Mouse (Mus musculus): ENCODE measurements around the gene Ing1. TPM values are rescaled to one million over a fixed set of nuclear protein-coding genes. Genes with fewer than 3 reads are reported as not detected.
"Not testable (repeated sequence)": the region's sequence is repeated elsewhere in the genome, so short reads cannot be mapped to it uniquely, and the experiment has no call there.

Gene Ing1
- polyA plus RNA-seq, 1 experiment from 2014 or later, result 39.9 TPM

DNA sequence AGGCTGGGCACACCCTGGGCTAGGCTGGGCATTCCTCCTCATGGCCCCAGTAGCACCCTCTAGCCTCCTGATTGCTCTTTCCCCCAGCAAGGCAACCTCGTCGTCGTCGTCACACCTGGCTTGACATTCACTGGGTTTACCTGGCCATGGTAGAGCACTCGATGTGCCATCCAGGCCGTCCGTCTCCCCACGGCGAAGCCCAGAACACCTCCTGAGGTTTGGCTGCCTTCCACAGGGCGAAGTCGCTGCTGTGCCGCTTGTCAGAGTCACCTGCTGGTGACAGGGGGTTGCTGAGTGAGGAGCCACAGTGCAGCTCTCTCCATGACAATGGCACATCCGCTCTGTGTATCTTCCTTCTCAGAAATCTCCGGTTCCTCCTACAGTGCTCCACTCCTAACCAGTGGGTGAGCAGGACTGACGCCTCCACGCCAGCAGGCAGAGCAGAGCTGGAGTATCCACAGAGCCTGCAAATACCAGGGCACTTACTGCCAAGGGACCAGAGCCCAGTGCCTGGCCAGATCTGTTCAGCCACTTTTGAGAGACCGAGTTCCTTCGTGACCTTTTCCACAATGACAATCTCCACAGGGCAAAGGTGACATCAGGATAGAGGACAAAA is 25.1 kb upstream of the Ing1 start:
- H3K36me3 ChIP-seq, result peaks cover 57% of the 10 kb centered on the region

DNA sequence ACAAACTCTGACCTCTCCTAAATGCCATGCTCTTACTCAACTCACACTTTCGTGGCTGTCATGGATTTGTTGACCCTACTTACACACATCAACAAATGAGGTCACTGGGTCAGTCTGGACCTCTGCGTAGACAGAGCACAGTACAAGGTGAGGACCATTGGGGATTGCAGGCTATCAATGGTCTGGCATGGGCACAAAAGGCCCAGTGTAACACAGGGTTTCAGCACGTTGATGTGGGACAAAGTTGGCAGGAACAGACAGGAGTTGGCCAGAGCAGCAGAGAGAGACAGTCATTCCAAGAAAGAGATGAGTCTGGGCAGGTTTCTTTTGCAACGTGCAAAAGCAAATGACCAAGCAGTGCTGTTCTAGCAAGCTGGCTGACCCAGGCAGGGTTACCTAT is 24.5 kb upstream of the Ing1 start:
- peaks cover 56% of the 10 kb centered on the region for H3K36me3 ChIP-seq
- WGBS, result 73% methylated on average over 4 of the region's 4 CpGs
- no peak overlapping the region for H3K9ac ChIP-seq
- no peak overlapping the region for H3K4me2 ChIP-seq
- no peak overlapping the region for H3K4me3 ChIP-seq
- no peaks in the 10 kb centered on the region for H3K9me3 ChIP-seq
- ATAC-seq (ENCODE audit: insufficient number of reproducible peaks, low FRiP score, low TSS enrichment, low read depth), result no peak
- H3K4me1 ChIP-seq, result no peaks in the 10 kb centered on the region
- no peak overlapping the region for H3K27ac ChIP-seq
- H3K27me3 ChIP-seq, result no peaks in the 10 kb centered on the region

More for the DNA sequence above, 25.1 kb upstream of the Ing1 start:
- Histone ChIP-seq H3K27me3 (no peaks in the 10 kb centered on the region), H3K9ac (no peak overlapping the region), H3K4me2 (no peak overlapping the region), H3K4me1 (no peaks in the 10 kb centered on the region), H3K9me3 (no peaks in the 10 kb centered on the region), H3K27ac (no peak overlapping the region), H3K4me3 (no peak overlapping the region)
- 88% methylated on average over 18 of the region's 18 CpGs for WGBS
- no peak for ATAC-seq (ENCODE audit: insufficient number of reproducible peaks, low FRiP score, low TSS enrichment, low read depth)

DNA sequence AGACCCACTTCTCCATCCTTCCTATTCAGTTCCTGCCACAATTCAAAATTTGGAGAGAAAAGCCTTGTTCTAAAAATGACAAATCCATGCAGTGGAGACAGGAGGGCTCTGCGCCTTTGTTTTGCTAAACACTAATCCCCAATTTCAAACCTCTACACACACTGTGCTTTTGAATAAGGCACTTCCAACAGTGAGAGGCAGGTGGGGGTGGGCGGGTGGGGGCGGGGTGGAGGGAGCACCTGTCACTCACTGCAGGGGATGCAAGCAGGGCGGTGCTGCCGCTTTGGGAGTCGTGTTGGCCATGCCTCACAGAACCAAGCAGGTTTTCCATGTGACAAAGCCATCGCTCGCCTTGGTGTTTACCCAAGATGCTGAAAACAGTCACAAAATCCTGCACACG is 20.9 kb upstream of the Ing1 start:
- no peak overlapping the region for H3K4me2 ChIP-seq
- H3K9me3 ChIP-seq, result no peaks in the 10 kb centered on the region
- no peaks in the 10 kb centered on the region for H3K4me1 ChIP-seq
- H3K9ac ChIP-seq, result no peak overlapping the region
- H3K27me3 ChIP-seq, result no peaks in the 10 kb centered on the region
- peaks cover 63% of the 10 kb centered on the region for H3K36me3 ChIP-seq
- no peak overlapping the region for H3K4me3 ChIP-seq
- ATAC-seq (ENCODE audit: insufficient number of reproducible peaks, low FRiP score, low TSS enrichment, low read depth), result no peak
- H3K27ac ChIP-seq, result no peak overlapping the region
- 62% methylated on average over 9 of the region's 9 CpGs for WGBS

DNA sequence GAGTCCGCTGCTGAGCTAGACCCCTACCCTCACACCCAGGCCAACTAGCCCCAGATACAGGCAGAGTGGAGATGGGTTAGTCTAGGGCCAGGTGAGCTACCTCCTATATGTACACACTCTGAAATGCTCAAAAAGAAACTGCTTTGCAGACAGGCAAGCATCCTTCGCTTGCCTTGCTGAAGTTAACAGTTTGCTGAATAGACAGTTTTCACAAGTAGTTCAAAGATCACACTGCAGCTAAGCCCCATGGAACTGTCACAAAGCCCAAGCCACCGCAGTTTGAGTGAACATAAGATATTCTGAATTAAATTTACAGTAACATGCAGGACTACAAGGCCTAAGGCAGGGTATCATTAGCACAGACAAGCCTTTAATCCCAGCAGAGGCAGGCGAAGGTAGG is 16.3 kb upstream of the Ing1 start:
- peaks cover 71% of the 10 kb centered on the region for H3K36me3 ChIP-seq
- no peak overlapping the region for H3K4me2 ChIP-seq
- H3K9me3 ChIP-seq, result no peaks in the 10 kb centered on the region
- H3K4me3 ChIP-seq, result no peak overlapping the region
- 85% methylated on average over 4 of the region's 4 CpGs for WGBS
- no peak overlapping the region for H3K9ac ChIP-seq
- H3K4me1 ChIP-seq, result no peaks in the 10 kb centered on the region
- ATAC-seq (ENCODE audit: insufficient number of reproducible peaks, low FRiP score, low TSS enrichment, low read depth), result no peak
- H3K27me3 ChIP-seq, result no peaks in the 10 kb centered on the region
- H3K27ac ChIP-seq, result no peak overlapping the region

DNA sequence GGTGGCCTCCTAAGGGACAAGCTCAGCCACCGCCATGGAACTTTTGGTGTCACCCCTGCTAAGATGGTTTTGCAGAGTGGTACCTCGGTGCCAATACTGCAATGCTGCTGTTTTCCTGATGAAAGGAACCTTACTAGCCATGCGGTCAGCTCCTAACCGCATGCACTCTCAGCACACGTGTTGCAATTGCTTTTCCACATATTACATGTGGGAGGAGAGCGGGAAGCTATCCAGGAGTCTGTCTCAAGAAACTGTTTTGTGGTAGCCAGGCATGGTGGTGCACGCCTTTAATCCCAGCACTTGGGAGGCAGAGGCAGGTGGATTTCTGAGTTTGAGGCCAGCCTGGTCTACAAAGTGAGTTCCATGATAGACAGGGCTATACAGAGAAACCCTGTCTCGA is 15.2 kb upstream of the Ing1 start:
- WGBS, result 93% methylated on average over 8 of the region's 8 CpGs
- Histone ChIP-seq H3K27me3 (no peaks in the 10 kb centered on the region), H3K36me3 (peaks cover 72% of the 10 kb centered on the region)

DNA sequence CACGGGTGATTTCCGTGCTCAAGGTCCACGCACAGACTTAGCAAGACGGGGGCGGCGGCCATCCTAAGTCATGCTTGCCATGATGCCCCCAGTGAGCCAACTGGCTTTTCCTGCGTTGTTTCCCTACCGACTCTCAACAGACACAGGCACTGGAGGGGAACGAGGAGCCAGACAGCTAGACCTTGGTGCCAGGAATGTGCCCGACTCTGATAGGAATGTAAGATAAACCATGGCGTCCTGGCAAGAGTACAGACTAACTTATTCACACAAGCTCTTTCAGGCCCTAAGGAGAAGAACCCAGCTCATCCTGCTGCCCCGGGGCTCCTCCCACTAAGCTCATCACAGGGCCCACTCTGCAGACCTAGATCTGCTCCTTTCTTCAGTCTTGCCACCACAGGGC is 13.3 kb upstream of the Ing1 start:
- no peaks in the 10 kb centered on the region for H3K9me3 ChIP-seq
- no peak overlapping the region for H3K27ac ChIP-seq
- peaks cover 75% of the 10 kb centered on the region for H3K36me3 ChIP-seq
- no peak overlapping the region for H3K9ac ChIP-seq
- no peak overlapping the region for H3K4me3 ChIP-seq
- no peak overlapping the region for H3K4me2 ChIP-seq
- no peaks in the 10 kb centered on the region for H3K27me3 ChIP-seq
- no peak for ATAC-seq (ENCODE audit: insufficient number of reproducible peaks, low FRiP score, low TSS enrichment, low read depth)
- 92% methylated on average over 12 of the region's 12 CpGs for WGBS
- no peaks in the 10 kb centered on the region for H3K4me1 ChIP-seq

More for the DNA sequence above, 15.2 kb upstream of the Ing1 start:
- Histone ChIP-seq H3K4me2 (no peak overlapping the region), H3K9ac (no peak overlapping the region), H3K27ac (no peak overlapping the region), H3K4me1 (no peaks in the 10 kb centered on the region), H3K9me3 (no peaks in the 10 kb centered on the region), H3K4me3 (no peak overlapping the region)
- ATAC-seq (ENCODE audit: insufficient number of reproducible peaks, low FRiP score, low TSS enrichment, low read depth), result no peak

DNA sequence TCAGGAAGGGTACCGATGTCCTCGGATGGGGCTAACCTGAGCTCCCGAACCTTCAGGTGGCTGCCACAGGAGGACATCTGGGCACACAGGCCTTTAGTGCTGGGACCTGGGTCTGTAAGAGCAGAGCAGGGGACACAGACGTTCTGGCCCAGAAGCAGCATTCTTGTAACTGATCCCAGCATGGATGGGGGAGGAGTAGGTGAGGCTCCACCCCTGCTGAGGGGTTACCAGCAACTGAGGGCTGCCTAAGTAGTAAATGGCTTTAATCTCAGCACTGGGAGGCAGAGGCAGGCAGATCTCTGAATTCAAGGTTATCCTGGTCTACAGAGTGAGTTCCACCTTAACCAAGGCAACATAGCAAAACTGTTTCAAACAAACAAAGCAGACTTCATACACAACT is 12.5 kb upstream of the Ing1 start:
- H3K27me3 ChIP-seq, result no peaks in the 10 kb centered on the region
- H3K9ac ChIP-seq, result no peak overlapping the region
- WGBS, result 88% methylated on average over 4 of the region's 4 CpGs
- H3K9me3 ChIP-seq, result no peaks in the 10 kb centered on the region
- no peaks in the 10 kb centered on the region for H3K4me1 ChIP-seq
- no peak overlapping the region for H3K4me2 ChIP-seq
- H3K36me3 ChIP-seq, result peaks cover 77% of the 10 kb centered on the region
- no peak overlapping the region for H3K4me3 ChIP-seq
- H3K27ac ChIP-seq, result no peak overlapping the region
- no peak for ATAC-seq (ENCODE audit: insufficient number of reproducible peaks, low FRiP score, low TSS enrichment, low read depth)

DNA sequence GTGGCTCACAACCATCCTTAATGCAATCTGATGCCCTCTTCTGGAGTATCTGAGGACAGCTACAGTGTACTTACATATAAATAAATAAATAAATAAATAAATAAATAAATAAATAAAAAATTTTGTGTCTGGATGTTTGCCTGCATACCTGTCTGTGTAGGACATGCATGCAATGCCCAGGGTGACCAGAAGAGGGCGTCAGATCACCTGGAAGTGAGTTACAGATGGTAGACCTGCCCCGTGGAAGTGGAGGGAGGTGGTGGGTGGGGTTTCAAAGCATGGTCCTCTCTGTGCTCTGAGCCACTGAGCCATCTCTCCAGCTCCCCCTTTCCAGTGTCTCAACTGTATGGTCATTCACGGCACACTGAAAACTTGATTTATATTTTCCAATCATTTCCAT is 11.0 kb upstream of the Ing1 start:
- ATAC-seq (ENCODE audit: insufficient number of reproducible peaks, low FRiP score, low TSS enrichment, low read depth), result no peak
- H3K27me3 ChIP-seq, result no peaks in the 10 kb centered on the region
- peaks cover 4% of the 10 kb centered on the region; the same call in 1 of the 2 replicates for H3K4me1 ChIP-seq
- WGBS, result 46% methylated on average over 3 of the region's 3 CpGs
- peaks cover 71% of the 10 kb centered on the region for H3K36me3 ChIP-seq
- H3K9ac ChIP-seq, result no peak overlapping the region
- no peaks in the 10 kb centered on the region for H3K9me3 ChIP-seq
- H3K4me3 ChIP-seq, result no peak overlapping the region
- H3K4me2 ChIP-seq, result no peak overlapping the region
- no peak overlapping the region for H3K27ac ChIP-seq

DNA sequence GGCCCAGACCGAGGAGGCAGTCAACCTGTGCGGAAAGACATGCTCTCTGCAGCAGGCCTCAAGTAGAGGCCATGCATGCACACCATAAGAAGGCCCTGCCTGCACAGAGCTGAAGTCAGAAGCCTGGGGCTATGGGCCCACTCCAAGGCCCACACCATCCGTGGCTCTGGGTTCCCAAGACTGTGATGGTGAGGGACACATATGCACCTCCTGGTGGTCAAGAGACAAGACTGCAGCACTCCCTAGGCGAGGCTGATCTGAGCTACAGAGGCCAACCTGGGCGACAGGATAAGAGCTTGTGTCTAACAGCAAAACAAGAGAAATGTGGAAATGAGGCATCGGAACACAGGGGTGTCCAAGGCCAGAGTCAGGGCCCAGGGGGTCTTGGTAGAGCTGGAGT is 8.3 kb upstream of the Ing1 start:
- no peak overlapping the region for H3K4me2 ChIP-seq
- no peak; the same call in 1 of the 2 replicates for ATAC-seq (ENCODE audit: insufficient number of reproducible peaks, low FRiP score, low TSS enrichment, low read depth)
- H3K27me3 ChIP-seq, result no peaks in the 10 kb centered on the region
- H3K4me1 ChIP-seq, result peaks cover 14% of the 10 kb centered on the region
- H3K9ac ChIP-seq, result no peak overlapping the region
- H3K36me3 ChIP-seq, result peaks cover 47% of the 10 kb centered on the region
- H3K4me3 ChIP-seq, result no peak overlapping the region
- no peak overlapping the region for H3K27ac ChIP-seq
- 63% methylated on average over 6 of the region's 6 CpGs for WGBS
- no peaks in the 10 kb centered on the region for H3K9me3 ChIP-seq

DNA sequence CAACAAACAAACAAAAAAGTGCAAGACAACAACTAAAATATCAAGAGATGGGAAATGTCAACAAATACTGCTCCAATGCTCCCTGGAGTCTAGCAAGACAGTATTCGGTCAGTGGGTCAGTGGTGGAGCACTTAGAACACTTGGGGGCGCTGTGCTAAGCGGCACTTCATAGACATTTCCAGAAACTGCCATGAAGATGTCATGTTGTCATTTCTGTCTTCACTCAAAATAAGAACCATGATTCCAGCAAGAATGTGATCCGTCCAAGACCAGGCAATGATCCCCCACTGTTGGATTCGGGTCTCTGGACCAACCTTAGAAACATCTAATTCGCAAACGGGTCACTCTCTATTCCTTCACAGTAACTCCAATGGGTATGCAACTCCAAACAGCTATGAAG is 5.7 kb upstream of the Ing1 start:
- 0 out of 2 replicates have a peak overlapping the region, but pooled peaks have one; percentile 69 for H3K9ac ChIP-seq
- H3K27me3 ChIP-seq, result no peaks in the 10 kb centered on the region
- WGBS, result 20% methylated on average over 7 of the region's 7 CpGs
- no peaks in the 10 kb centered on the region for H3K9me3 ChIP-seq
- H3K36me3 ChIP-seq, result peaks cover 33% of the 10 kb centered on the region
- peak overlapping the region; percentile 67 for H3K4me2 ChIP-seq
- peaks cover 19% of the 10 kb centered on the region for H3K4me1 ChIP-seq
- peak overlapping the region; percentile 70 for H3K4me3 ChIP-seq
- H3K27ac ChIP-seq, result peak overlapping the region; percentile 93
- no peak for ATAC-seq (ENCODE audit: insufficient number of reproducible peaks, low FRiP score, low TSS enrichment, low read depth)

DNA sequence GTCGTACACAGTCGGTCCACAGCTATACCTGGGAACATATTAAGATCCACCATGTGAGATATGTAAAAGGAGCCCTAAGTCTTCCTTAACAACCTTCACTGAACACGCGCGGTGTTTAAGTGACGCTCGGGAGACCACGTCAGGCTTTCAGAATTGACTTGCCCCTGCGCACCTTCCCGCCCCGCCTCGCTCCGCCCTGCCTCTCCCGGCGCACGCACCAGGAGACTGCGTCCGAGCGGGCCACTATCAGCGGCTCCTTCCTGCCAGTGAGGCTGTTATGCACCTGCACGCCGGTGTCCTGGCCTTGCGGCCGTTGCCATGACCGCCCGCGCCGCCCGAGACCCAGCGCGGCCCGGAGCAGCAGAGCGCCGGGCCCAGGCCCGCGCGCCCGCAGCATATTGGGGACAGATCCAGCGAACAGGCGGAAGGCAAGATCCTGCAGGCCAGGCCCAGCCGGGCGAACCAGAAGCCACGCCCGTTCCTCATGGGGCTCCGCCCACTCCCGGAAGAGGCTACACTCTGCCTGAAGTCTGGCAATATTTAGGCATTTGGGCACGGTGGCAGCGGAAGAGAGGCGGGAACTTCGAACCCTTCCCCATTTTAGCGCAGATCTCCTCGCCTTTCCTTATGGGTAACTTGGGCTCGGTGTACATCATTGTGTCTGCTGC is 5.0 kb upstream of the Ing1 start, which contains the start of gene Cars2:
TSS of gene Cars2 (minus strand) at position 503 of the 668 bp plus-strand sequence.
- Histone ChIP-seq H3K9me3 (no peaks in the 10 kb centered on the region), H3K27ac (peak within 1 kb of the TSS; percentile 93), H3K4me1 (peaks cover 20% of the 10 kb centered on the region), H3K36me3 (peaks cover 26% of the 10 kb centered on the region), H3K4me2 (peak within 1 kb of the TSS; percentile 67), H3K4me3 (peak within 1 kb of the TSS; percentile 70), H3K9ac (peak within 1 kb of the TSS; percentile 69), H3K27me3 (no peaks in the 10 kb centered on the region)
- ATAC-seq (ENCODE audit: insufficient number of reproducible peaks, low FRiP score, low TSS enrichment, low read depth), result peak; percentile 68
- WGBS, result under 1% methylated on average over 53 of the region's 53 CpGs

DNA sequence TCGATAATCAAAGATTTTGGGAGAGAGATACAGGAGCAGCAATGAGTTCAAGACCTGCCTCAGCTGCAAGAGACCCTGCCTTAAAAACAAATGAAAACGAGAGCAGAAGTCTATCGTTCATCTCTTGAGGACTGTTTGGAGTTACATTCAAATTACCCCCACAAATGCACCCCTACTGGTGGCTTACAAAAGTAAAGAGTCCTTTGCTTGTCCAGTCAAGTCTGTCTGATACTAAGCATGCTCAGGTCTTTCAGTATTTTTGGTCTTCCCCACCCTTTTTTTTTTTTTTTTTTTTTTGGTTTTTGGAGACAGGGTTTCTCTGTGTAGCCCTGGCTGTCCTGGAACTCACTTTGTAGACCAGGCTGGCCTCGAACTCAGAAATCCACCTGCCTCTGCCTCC is 3.9 kb upstream of the Ing1 start:
- ATAC-seq (ENCODE audit: insufficient number of reproducible peaks, low FRiP score, low TSS enrichment, low read depth); H3K4me3 ChIP-seq; H3K4me2 ChIP-seq; H3K27me3 ChIP-seq; H3K27ac ChIP-seq; H3K9ac ChIP-seq; H3K9me3 ChIP-seq: not testable (repeated sequence)
- Histone ChIP-seq H3K36me3 (peaks cover 16% of the 10 kb centered on the region), H3K4me1 (peaks cover 20% of the 10 kb centered on the region)
- WGBS, result 80% methylated on average over 4 of the region's 4 CpGs

Data from limb, embryonic 15.5 days (tissue).